Mouse (Mus musculus) ES-E14 (cell line): ENCODE measurements at regions not wholly inside any gene's neighbourhood (a gene's known extent, or its start where the extent isn't known, plus 50 kb on each side); places are given as distances from the start of the nearest gene placed in this dataset.
"Not testable (repeated sequence)": the region's sequence is repeated elsewhere in the genome, so short reads cannot be mapped to it uniquely, and the experiment has no call there.

Experiments
- DNase-seq: peaks from one replicate; pipeline ENCODE4 v3.0.0-alpha.2; 2013; ENCODE audit warnings: low read depth, low spot score
- H3K27ac ChIP-seq: 2 replicates; pipeline ENCODE4 v1.5.1; 2012; ENCODE audit warnings: low read depth, mild to moderate bottlenecking, low read length, moderate library complexity, mixed read lengths; ENCODE audit not compliant: poor library complexity, insufficient read depth, severe bottlenecking
- H3K36me3 ChIP-seq: 2 replicates; pipeline ENCODE4 v1.6.1; 2012; ENCODE audit warnings: mild to moderate bottlenecking, low read length, moderate library complexity, mixed read lengths; ENCODE audit not compliant: control insufficient read depth, poor library complexity, insufficient read depth, severe bottlenecking
- H3K4me1 ChIP-seq, 2 experiments: fragments of 150-350 bp in 1 of 2; sonication (generic) in 1 of 2; 2 replicates each; pipeline ENCODE4 v1.6.1; 2012; ENCODE audit warnings: low read length in 2 of 2, mild to moderate bottlenecking in 1 of 2, mixed read lengths in 1 of 2; ENCODE audit not compliant: control insufficient read depth in 2 of 2, insufficient read depth in 2 of 2, poor library complexity in 1 of 2
- H3K4me3 ChIP-seq, 2 experiments: fragments of 150-350 bp in 1 of 2; sonication (generic) in 1 of 2; 2 replicates each; pipeline ENCODE4 v1.5.1; 2012; ENCODE audit warnings: low read length in 2 of 2, low read depth in 1 of 2, mild to moderate bottlenecking in 1 of 2, mixed read lengths in 1 of 2; ENCODE audit not compliant: insufficient read depth in 1 of 2, poor library complexity in 1 of 2, severe bottlenecking in 1 of 2
- H3K9ac ChIP-seq: 2 replicates; pipeline ENCODE4 v1.6.1; 2012; ENCODE audit warnings: low read depth, mild to moderate bottlenecking, low read length, mixed read lengths; ENCODE audit not compliant: poor library complexity, insufficient read depth, severe bottlenecking
- H3K9me3 ChIP-seq: fragments of 150-350 bp; sonication (generic); 2 replicates; pipeline ENCODE4 v1.6.1; 2012; ENCODE audit warnings: low read depth, mild to moderate bottlenecking, low read length; ENCODE audit not compliant: control insufficient read depth, insufficient read depth
- CHD2 ChIP-seq: IDR thresholded peaks from 2 replicates; pipeline ENCODE4 v1.6.1; 2014; ENCODE audit warnings: mild to moderate bottlenecking, low read depth, low read length, inconsistent platforms
- HCFC1 ChIP-seq: IDR thresholded peaks from 2 replicates; pipeline ENCODE4 v1.6.1; 2012; ENCODE audit warnings: low read length, inconsistent platforms, borderline replicate concordance; ENCODE audit not compliant: insufficient read depth
- MAFK ChIP-seq: IDR thresholded peaks from 2 replicates; pipeline ENCODE4 v1.6.1; 2014; ENCODE audit warnings: mild to moderate bottlenecking, low read depth, low read length, inconsistent platforms; ENCODE audit not compliant: insufficient read depth
- ZC3H11A ChIP-seq: IDR thresholded peaks from 2 replicates; pipeline ENCODE4 v1.6.1; 2012; ENCODE audit warnings: low read depth, mild to moderate bottlenecking, inconsistent platforms, low read length, borderline replicate concordance
- ZNF384 ChIP-seq: IDR thresholded peaks from 2 replicates; pipeline ENCODE4 v1.6.1; 2012; ENCODE audit warnings: low read depth, low read length, inconsistent platforms
- in situ Hi-C, 2 experiments: fragments of 600-800 bp; cut with MboI; formaldehyde crosslinking; loops; one replicate each; pipeline ENCODE4 v1.15.1; 2025; ENCODE audit warnings: low sequenced_read_pairs in 2 of 2, inconsistent platforms in 1 of 2; ENCODE audit not compliant: unreplicated experiment in 2 of 2

DNA sequence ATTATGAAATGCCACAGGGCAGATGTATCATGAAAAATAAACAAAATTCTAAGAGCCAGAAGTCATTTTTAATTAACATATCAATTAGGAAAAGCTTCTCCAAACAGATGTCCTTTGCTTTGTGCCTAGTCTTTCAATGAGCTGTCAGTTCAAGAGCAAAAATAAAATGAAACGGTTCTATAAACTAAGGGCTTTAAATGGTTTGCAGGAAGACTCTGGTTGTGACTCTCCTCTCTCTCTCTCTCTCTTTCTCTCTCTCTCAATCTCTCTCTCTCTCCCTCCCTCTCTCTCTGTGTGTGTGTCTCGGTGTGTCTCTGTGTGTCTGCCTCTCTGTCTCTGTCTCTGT is 808.9 kb upstream of the Gm12353 start:
- Histone ChIP-seq H3K4me1 (no peaks in the 10 kb centered on the region), H3K9me3 (no peaks in the 10 kb centered on the region), H3K27ac (no peak overlapping the region), H3K36me3 (no peaks in the 10 kb centered on the region), H3K4me3 (no peak overlapping the region), H3K9ac (no peak overlapping the region)
- in situ Hi-C loops = no loop called here
- DNase-seq = no peak
- TF ChIP-seq MAFK = no peak
- TF ChIP-seq ZC3H11A = no peak
- no peak for TF ChIP-seq HCFC1
- TF ChIP-seq CHD2 = no peak
- TF ChIP-seq ZNF384 = no peak

GRCm38 (mm10) chr4:18803109-18803508 is 802.1 kb upstream of the Gm12353 start:
- DNase-seq, in situ Hi-C loops, H3K9ac ChIP-seq, H3K27ac ChIP-seq, H3K36me3 ChIP-seq, H3K9me3 ChIP-seq, H3K4me3 ChIP-seq, H3K4me1 ChIP-seq: not testable (repeated sequence)
